Mouse (Mus musculus): Measurements from ENCODE around the gene Tpm1.

The Tpm1 gene

DNA sequence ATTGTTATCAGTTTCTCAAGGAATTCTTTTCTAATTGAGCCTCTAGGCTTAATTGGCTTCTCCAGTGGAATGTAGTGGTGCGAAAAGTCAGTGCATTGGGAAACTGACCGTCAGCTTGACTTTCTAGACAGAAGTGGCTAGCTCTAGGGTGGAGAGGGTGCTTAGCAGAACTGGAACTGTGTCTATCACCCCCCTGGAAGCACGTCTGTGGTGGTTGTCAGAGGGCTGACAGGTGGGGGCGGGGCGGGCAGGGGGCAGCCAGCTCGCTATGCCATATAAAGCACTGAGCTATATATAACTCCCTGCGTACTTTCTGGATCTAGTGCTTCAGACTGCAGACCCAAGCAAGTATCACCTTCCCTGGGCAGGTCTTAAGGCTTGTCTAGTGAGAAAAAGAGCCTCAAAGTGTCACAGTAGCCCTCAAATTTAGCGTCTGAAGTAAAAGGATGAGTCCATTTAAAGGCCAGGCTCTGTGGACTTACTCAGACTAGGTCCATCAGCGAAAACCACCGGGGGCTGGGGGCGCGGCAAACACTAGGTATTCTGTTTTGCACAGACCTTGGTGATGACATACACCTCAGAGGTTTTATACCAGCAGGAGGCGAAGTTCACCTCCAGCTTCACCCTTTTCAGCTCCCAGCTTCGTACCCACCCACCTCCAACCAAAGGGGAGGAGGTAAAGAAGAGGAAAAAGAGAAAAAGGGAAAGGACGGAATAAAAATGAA, 2.2 kb downstream of the Tpm1 start:
- peak; percentile 55 for DNase-seq (ENCODE audit: low spot score)

- no peak for DNase-seq (ENCODE audit: low spot score)
Observed at GRCm38 (mm10) chr9:67045966-67046602, 3.1 kb downstream of the Tpm1 start.

- no peak for DNase-seq (ENCODE audit: low spot score)
Observed at GRCm38 (mm10) chr9:67045306-67045675, 3.9 kb downstream of the Tpm1 start.

- peak; percentile 70 for DNase-seq (ENCODE audit: low spot score)
Observed at GRCm38 (mm10) chr9:67044551-67045305, 4.5 kb downstream of the Tpm1 start.

DNA sequence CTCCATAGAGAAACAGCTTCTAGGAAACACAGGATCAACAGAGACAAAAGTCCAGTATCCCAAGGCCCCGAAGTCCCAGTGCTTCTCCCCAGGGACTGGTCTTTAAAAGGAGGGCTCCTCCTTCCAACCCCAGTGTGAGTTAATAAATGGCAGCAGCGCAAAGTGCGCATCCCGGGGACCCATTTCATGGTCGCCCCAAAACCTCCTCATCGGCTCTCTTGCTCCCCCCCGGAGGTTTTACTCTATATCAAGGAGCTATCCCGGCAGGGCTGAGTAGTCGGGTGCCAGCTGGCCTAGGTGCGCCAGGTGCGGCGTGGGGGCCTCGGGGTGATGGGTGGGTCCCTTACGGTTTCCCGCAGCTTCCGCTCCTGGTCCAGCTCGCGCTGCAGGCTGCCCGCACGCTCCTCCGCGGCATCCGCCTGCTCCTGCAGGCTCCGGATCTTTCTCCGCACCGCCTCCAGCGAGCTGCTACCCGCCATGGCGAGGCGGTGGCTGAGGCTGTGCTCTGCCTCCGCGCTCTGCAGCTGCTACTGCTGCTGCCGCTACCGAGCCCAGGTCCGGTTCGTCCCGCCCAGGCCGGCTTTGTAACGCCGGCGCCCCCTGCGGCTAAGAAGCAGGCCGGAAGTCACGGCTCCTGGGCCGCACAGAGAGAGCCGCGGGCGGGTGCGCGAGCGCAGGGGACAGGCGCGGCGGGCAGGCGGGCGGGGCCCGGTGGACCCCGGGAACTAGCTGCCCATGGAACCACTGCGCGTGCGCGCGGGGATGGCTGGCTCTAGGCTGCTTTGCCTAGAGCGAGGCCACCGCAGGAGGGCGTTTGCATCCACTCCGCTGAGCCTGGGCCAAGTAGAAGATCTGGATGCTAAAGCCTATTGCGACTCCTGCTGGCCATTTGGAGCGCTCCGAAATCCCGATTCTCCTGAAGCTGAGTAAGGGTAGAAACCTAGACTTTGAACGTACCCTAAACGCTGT, 5.7 kb downstream of the Tpm1 start:
- peak; percentile 99 for DNase-seq (ENCODE audit: low spot score)

- no peak for DNase-seq (ENCODE audit: low spot score)
Observed at GRCm38 (mm10) chr9:67042813-67043207, 6.4 kb downstream of the Tpm1 start.

GRCm38 (mm10) chr9:67041840-67042812, 7.1 kb downstream of the Tpm1 start:
- no peak for DNase-seq (ENCODE audit: low spot score)

DNA sequence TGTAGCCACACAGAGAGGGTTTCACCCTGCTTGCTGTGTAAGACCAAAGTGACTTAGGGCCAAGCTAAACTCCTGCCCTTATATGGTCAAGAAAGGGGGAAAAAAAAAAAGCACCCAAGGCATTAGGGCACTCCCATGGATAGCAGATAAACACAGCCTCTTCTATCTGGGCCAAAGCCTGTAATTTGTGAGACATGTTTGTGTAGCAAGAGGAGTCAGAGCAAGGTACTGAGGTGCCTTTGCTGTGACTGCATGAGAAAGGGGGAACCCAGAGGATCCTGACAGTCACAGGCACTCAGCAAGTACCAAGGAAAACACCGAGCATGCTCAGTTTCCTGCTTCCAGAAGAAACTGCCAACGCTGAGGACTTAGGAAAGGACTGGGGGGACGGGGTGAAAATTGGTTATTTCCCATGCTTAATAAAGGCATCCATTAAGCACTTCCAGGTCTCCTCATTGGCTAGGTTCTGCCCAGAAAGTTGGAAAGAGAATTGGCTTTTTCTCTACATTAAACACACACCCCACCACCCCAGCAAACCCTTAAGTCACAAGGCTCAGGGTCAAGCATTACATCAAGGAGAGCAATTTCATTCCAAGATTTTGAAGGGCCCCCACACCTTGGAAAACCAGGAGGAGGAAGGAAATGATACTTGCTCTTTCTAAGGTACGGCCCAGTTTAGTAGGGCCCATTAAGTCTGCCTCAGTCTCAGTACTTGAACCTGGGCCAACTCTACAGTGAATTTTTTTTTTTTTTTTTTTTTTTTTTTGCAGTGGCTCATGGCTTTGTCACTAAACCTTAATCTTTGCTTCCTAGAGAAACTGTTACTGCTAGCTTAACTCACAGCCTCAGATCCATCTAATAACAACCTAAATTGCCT, 8.0 kb downstream of the Tpm1 start:
- DNase-seq (ENCODE audit: low spot score): no peak

DNA sequence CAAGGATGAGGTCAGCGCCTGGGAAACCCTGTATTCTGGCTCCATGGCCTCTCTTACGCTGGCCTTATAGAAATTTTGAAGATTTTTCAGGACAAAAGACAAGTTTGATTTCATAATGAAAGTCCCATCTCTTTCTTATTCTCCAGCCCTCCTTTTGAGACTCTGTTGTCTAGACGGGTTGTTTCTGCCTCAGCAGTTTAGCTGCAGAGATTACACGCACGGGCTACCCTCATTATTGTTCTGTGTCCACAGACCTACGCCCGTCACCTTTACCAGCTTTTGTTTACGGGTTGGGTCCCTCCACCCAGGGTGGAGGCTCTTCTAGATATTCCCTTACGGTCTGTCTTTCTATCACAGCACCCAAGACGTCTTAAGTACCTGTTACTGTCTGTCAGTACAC, 9.3 kb downstream of the Tpm1 start:
- DNase-seq (ENCODE audit: low spot score): no peak

- no peak for DNase-seq (ENCODE audit: low spot score)
Observed at GRCm38 (mm10) chr9:67038686-67039085, 10.5 kb downstream of the Tpm1 start.

- DNase-seq (ENCODE audit: low spot score): no peak
Observed at GRCm38 (mm10) chr9:67037666-67038065, 11.5 kb downstream of the Tpm1 start.

DNA sequence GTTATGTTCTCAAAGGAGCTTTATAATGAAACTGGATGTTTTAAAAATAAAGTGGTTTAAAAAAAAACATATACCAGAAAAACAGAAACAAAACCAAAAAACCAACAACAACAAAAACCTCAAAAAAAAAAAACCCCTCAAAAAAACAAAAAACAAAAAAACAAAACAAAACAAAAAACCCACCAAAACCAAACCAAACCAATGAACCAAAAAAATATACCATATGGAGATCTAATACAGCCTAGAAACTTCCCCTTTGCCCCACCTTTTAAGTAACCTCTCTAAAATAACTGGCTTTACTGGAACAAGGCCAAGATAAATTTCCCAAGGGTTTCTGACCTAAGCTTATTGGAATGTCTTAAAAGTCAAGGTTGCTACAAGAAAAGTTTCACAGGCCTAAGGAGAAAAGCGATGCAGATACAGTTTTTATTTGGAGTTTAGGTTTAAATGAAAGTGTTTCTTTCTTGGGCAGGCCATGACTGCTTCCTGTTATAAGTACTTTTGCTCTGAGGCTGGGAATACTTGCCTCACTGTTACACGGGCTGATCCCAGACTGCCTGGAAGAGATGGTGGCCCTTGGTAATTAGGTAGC, 12.6 kb downstream of the Tpm1 start:
- no peak for DNase-seq (ENCODE audit: low spot score)

DNA sequence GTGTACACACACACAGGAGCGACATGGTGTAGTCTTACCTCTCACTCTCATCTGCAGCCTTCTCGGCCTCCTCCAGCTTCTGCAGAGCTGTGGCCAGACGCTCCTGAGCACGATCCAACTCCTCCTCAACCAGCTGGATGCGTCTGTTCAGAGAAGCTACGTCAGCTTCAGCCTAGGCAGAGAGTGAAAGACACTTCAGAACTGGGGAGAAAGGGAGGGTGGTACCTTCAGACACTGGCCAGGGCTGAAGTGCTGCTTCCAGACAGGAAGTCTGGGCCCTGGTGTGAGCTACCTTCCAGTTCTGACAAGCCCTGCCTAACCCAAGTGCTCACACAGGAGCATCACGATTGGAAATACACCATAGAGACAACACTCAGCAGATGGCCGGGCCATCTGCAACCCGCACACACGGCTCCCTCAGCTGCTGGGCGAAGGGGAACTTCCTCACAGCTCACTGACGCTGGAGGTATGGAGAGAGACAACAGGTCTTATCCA, 13.2 kb downstream of the Tpm1 start:
- no peak for DNase-seq (ENCODE audit: low spot score)

DNA sequence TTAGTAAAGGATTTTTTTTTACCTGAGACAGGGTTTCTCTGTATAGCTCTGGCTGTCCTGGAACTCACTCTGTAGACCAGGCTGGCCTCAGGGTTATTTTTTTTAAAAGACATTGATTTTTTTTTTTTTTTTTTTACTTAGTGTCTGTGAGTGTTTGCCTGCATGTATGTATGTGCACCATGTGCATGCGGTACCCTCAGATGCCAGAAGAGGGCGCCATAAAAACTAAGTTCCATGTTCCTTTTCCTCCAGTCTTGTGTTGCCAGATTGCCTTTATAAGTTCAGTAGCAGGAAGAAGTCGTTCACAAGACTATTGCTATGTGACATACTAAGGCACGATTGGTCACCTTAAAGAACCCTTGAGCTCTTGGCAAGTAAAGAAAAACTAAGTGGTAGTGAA, 14.5 kb downstream of the Tpm1 start:
- DNase-seq (ENCODE audit: low spot score): no peak

GRCm38 (mm10) chr9:67033016-67033415, 16.2 kb downstream of the Tpm1 start:
- DNase-seq (ENCODE audit: low spot score): no peak

GRCm38 (mm10) chr9:67032611-67033010, 16.6 kb downstream of the Tpm1 start:
- no peak for DNase-seq (ENCODE audit: low spot score)

DNA sequence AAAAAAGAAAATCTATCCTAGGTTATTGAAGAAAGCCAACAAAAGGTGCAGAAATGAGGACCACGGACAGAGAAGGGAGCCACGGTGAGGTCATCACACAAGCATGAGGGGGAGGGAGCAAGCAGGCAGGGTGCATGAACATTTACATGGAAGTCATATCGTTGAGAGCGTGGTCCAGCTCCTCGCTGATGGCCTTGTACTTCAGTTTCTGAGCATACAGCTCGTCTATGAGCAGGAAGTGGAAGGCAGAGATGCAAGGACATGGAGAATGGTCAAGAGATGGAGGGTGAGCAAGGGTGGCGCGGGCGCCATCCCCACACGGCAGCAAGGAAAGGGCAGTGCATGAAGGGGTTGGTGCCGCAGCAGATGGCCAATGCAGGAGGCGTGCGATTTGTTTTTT, 19.7 kb downstream of the Tpm1 start:
- DNase-seq (ENCODE audit: low spot score): no peak

DNA sequence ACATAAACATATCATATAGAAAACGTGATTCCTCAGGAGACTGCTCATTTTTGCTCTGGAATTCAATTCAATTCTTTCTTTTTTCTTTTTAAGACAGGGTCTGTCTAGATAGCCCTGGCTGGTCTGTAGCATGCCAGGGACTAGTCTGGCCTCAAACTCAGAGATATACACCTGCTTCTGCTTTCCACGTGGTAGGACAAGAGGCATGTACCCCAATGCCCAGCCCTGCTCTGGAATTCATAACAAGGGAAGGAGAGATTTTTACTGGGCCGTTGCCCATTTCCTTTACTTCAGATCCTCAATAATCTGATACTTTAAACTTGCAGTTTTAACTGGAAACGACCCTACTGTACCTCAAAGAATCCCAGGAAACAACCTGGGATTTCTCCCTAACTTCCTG, 20.3 kb downstream of the Tpm1 start:
- no peak for DNase-seq (ENCODE audit: low spot score)

DNA sequence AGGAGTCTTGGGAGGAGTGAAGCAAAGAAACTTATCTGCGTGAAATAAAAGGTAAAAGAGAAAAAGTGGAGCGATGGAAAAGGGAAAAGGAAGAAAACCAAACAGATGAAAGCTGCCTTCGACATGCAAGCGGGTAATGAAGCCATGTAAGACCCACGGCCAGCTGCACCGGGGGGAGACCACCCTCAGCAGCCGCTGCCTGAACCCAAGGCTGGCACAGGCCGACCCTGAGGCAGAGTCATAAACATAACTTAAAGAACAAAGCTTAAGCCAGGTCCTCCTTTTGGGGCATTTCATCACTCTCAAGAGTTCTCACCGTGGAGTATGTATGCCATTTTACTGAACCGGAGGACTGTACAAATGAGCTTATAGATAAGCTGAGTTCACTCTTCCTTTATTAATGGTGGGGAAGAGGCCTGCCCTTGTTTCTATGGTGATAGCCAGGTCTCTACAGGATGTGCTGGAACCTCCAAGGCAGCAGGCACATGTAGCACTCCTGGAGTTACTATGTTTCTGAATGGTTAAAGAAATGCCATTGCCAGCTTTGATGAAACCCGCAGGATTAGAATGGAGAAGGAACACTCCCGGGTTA, 21.0 kb downstream of the Tpm1 start:
- no peak for DNase-seq (ENCODE audit: low spot score)

Measured in urinary bladder, postnatal 14 days (tissue).